In the genomic region with DNA sequence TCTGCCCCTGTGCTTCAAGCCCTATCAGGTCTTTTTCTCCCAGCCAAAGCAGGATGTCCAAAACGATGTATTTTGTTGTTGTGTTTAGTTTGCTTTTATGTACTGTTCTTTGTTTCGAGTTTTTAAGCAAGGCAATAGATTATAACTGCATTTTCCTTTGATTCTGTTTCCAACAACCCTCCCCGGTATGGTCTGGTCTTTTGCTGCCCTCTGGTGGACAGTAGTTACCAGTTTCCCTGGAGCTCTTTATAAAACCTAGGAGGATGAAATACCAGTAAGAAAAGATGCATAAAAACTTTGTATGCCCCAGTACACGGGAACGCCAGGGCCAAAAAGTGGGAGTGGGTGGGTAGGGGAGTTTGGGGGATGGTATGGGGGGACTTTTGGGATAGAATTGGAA, we compare ENCODE assay signal across 10 mouse cellular contexts.
DNase-seq lines count a peak whose midpoint lies in the region; ATAC-seq lines count a peak whose summit lies in the region.
"Had no signal": no experiment of that assay in that cellular context is flagged by ENCODE, and none has a peak within 500 bp of the region (broad histone marks: within the 10 kb centered on the region; RNA-seq: fewer than 3 reads in every experiment).

No protein-coding gene starts in this region.

- H3K4me3 ChIP-seq in heart, embryonic 10.5 days, result no peak overlapping the region
- H3K4me3 ChIP-seq in embryonic facial prominence, embryonic 14.5 days (ENCODE audit: low read depth, low read length), result no peak overlapping the region
- H3K4me3 ChIP-seq in midbrain, embryonic 14.5 days (replicated peaks; ENCODE audit: low read depth, low read length), result no peak overlapping the region
- H3K4me3 ChIP-seq: embryonic facial prominence, embryonic 13.5 days; stomach, embryonic 15.5 days had no signal

- H3K9me3 ChIP-seq in heart, embryonic 10.5 days, result no peaks in the 10 kb centered on the region
- no peaks in the 10 kb centered on the region for H3K9me3 ChIP-seq in embryonic facial prominence, embryonic 14.5 days (ENCODE audit: control insufficient read depth, low read length)
- no peaks in the 10 kb centered on the region for H3K9me3 ChIP-seq in midbrain, embryonic 14.5 days (ENCODE audit: control insufficient read depth, low read length)
- H3K9me3 ChIP-seq: embryonic facial prominence, embryonic 13.5 days; stomach, embryonic 15.5 days had no signal

- DNase-seq in heart, adult 8-10 months (ENCODE audit: low spot score), result peak; percentile 0
- no peak for DNase-seq in heart, embryonic 10.5 days (ENCODE audit: low spot score)
- DNase-seq in CD4-positive, CD25-positive, alpha-beta regulatory T cell, adult 2 months (ENCODE audit: low read depth, low spot score), result peak; percentile 74
- peak; percentile 9 for DNase-seq in adrenal gland, adult 2 months
- peak; percentile 65 for DNase-seq in embryonic facial prominence, embryonic 14.5 days (ENCODE audit: low spot score)
- DNase-seq in kidney, postnatal 4 days, result peak; percentile 39
- DNase-seq in midbrain, embryonic 14.5 days, result peak; percentile 82
- DNase-seq in yolk sac, embryonic 10.5 days (ENCODE audit: low spot score), result no peak

- no peaks in the 10 kb centered on the region for H3K27me3 ChIP-seq in heart, embryonic 10.5 days (ENCODE audit: insufficient read depth, poor library complexity, severe bottlenecking)
- no peaks in the 10 kb centered on the region for H3K27me3 ChIP-seq in embryonic facial prominence, embryonic 14.5 days (replicated peaks; ENCODE audit: control insufficient read depth, insufficient read depth, low read length)
- no peaks in the 10 kb centered on the region for H3K27me3 ChIP-seq in midbrain, embryonic 14.5 days (ENCODE audit: control insufficient read depth, insufficient read depth, low read length)
- H3K27me3 ChIP-seq: embryonic facial prominence, embryonic 13.5 days; stomach, embryonic 15.5 days had no signal

- no peak overlapping the region for H3K9ac ChIP-seq in embryonic facial prominence, embryonic 14.5 days (ENCODE audit: low read depth, low read length)
- H3K9ac ChIP-seq in midbrain, embryonic 14.5 days (replicated peaks; ENCODE audit: low read length), result no peak overlapping the region
- H3K9ac ChIP-seq: embryonic facial prominence, embryonic 13.5 days; stomach, embryonic 15.5 days had no signal

- no peaks in the 10 kb centered on the region for H3K36me3 ChIP-seq in heart, embryonic 10.5 days
- no peaks in the 10 kb centered on the region for H3K36me3 ChIP-seq in embryonic facial prominence, embryonic 14.5 days (ENCODE audit: control insufficient read depth, insufficient read depth, low read length)
- no peaks in the 10 kb centered on the region for H3K36me3 ChIP-seq in midbrain, embryonic 14.5 days (ENCODE audit: control insufficient read depth, insufficient read depth, low read length)
- H3K36me3 ChIP-seq: embryonic facial prominence, embryonic 13.5 days; stomach, embryonic 15.5 days had no signal

- no peak for ATAC-seq in embryonic facial prominence, embryonic 14.5 days (ENCODE audit: low read depth)
- no peak for ATAC-seq in midbrain, embryonic 14.5 days (ENCODE audit: low FRiP score, low TSS enrichment)

- WGBS in heart, embryonic 10.5 days, result 14% methylated on average over 5 of the region's 5 CpGs
- 14% methylated on average over 5 of the region's 5 CpGs for WGBS in embryonic facial prominence, embryonic 14.5 days
- WGBS in midbrain, embryonic 14.5 days, result 17% methylated on average over 5 of the region's 5 CpGs

- no peak overlapping the region for H3K4me2 ChIP-seq in embryonic facial prominence, embryonic 14.5 days (ENCODE audit: low read depth, low read length)
- no peak overlapping the region for H3K4me2 ChIP-seq in midbrain, embryonic 14.5 days (ENCODE audit: low read length)
- H3K4me2 ChIP-seq: embryonic facial prominence, embryonic 13.5 days; stomach, embryonic 15.5 days had no signal

- no peak overlapping the region for H3K27ac ChIP-seq in heart, embryonic 10.5 days
- no peak overlapping the region for H3K27ac ChIP-seq in embryonic facial prominence, embryonic 14.5 days (replicated peaks; ENCODE audit: low read depth, low read length)
- no peak overlapping the region for H3K27ac ChIP-seq in midbrain, embryonic 14.5 days (replicated peaks; ENCODE audit: low read depth, low read length)
- H3K27ac ChIP-seq: embryonic facial prominence, embryonic 13.5 days; stomach, embryonic 15.5 days had no signal

- no peaks in the 10 kb centered on the region for H3K4me1 ChIP-seq in heart, embryonic 10.5 days
- no peaks in the 10 kb centered on the region for H3K4me1 ChIP-seq in embryonic facial prominence, embryonic 14.5 days (ENCODE audit: control insufficient read depth, insufficient read depth, low read length)
- no peaks in the 10 kb centered on the region for H3K4me1 ChIP-seq in midbrain, embryonic 14.5 days (ENCODE audit: control insufficient read depth, insufficient read depth, low read length)
- H3K4me1 ChIP-seq: embryonic facial prominence, embryonic 13.5 days; stomach, embryonic 15.5 days had no signal

Comparison
In these comparisons a context has a peak if more than half of its experiments do, and no peak if none do; other contexts are left out.
1. DNase-seq: peak in heart, adult 8-10 months (single experiment), CD4-positive, CD25-positive, alpha-beta regulatory T cell, adult 2 months (single experiment), adrenal gland, adult 2 months (single experiment), embryonic facial prominence, embryonic 14.5 days (single experiment), kidney, postnatal 4 days (2 of 2) and midbrain, embryonic 14.5 days (single experiment); none in heart, embryonic 10.5 days (single experiment) and yolk sac, embryonic 10.5 days (single experiment).